Mouse (Mus musculus) embryonic facial prominence, embryonic 10.5 days (tissue): Measurements from ENCODE around the gene Ptafr. TPM values are rescaled to one million over a fixed set of nuclear protein-coding genes. Genes with fewer than 3 reads are reported as not detected.
A peak's percentile ranks its signal among the peaks of the same experiment; 100 is the strongest.

Source experiments
- DNase-seq: peaks from one replicate; pipeline ENCODE4 v3.0.0-alpha.2; 2017; ENCODE audit warnings: low spot score
- H3K27ac ChIP-seq: fragments of 300-500 bp; sonication (generic); replicated peaks from 2 replicates; pipeline ENCODE4 v1.5.1; 2016; ENCODE audit warnings: mild to moderate bottlenecking
- H3K27me3 ChIP-seq: fragments of 300-500 bp; sonication (generic); replicated peaks from 2 replicates; pipeline ENCODE4 v1.6.1; 2016; ENCODE audit warnings: low read depth, mild to moderate bottlenecking; ENCODE audit not compliant: poor library complexity, severe bottlenecking
- H3K36me3 ChIP-seq: fragments of 300-500 bp; sonication (generic); replicated peaks from 2 replicates; pipeline ENCODE4 v1.6.1; 2016; ENCODE audit warnings: mild to moderate bottlenecking, moderate library complexity
- H3K4me1 ChIP-seq: fragments of 300-500 bp; sonication (generic); 2 replicates; pipeline ENCODE4 v1.6.1; 2016
- H3K4me3 ChIP-seq: fragments of 300-500 bp; sonication (generic); 2 replicates; pipeline ENCODE4 v1.5.1; 2016; ENCODE audit warnings: mild to moderate bottlenecking, moderate library complexity
- H3K9me3 ChIP-seq: fragments of 300-500 bp; sonication (generic); 2 replicates; pipeline ENCODE4 v1.6.1; 2016; ENCODE audit warnings: mild to moderate bottlenecking
- WGBS: fragments of 180-500 bp; shearing (Covaris S2); methylation state at CpG from one replicate; pipeline ENCODE4 v1.1.7; 2016; 5-methylcytosine and 5-hydroxymethylcytosine counted together
- polyA plus RNA-seq: library from polyadenylated mRNA; unstranded; fragments of >200 nt; fragmentation: Nextera tagmentation; extraction: Ambion mirVana; gene quantifications from 2 replicates; pipeline ENCODE4 v1.2.1, GENCODE M21; 2016

The Ptafr gene
- 0.28 and 0.44 TPM in 2 replicates for polyA plus RNA-seq

- H3K27me3 ChIP-seq = no peaks in the 10 kb centered on the region
- WGBS = 34% methylated on average over 4 of the region's 4 CpGs
- H3K27ac ChIP-seq = peak within 1 kb of the TSS; percentile 46; the same call in 1 of the 2 replicates
- no peaks in the 10 kb centered on the region for H3K36me3 ChIP-seq
- H3K9me3 ChIP-seq = no peaks in the 10 kb centered on the region
- H3K4me3 ChIP-seq = no peak within 1 kb of the TSS
- peaks cover 11% of the 10 kb centered on the region for H3K4me1 ChIP-seq
- DNase-seq = no peak
Observed at GRCm38 (mm10) chr4:132563965-132564364, at the start of gene Ptafr. Ptafr (plus strand) TSS chr4:132564067.

- 0 out of 2 replicates have a peak, but pooled peaks cover 7% of the 10 kb centered on the region for H3K27me3 ChIP-seq
- peak overlapping the region; percentile 60 for H3K4me3 ChIP-seq
- H3K36me3 ChIP-seq = no peaks in the 10 kb centered on the region
- H3K4me1 ChIP-seq = peaks cover 21% of the 10 kb centered on the region
- peak; percentile 91 for DNase-seq
- no peaks in the 10 kb centered on the region for H3K9me3 ChIP-seq
- WGBS = 1% methylated on average over 21 of the region's 21 CpGs
- H3K27ac ChIP-seq = peak overlapping the region; percentile 63
Observed at GRCm38 (mm10) chr4:132514555-132515135, 49.2 kb upstream of the Ptafr start.

- Histone ChIP-seq H3K27me3 (0 out of 2 replicates have a peak, but pooled peaks cover 7% of the 10 kb centered on the region), H3K36me3 (no peaks in the 10 kb centered on the region), H3K9me3 (no peaks in the 10 kb centered on the region), H3K4me3 (peak overlapping the region; percentile 60), H3K27ac (peak overlapping the region; percentile 73), H3K4me1 (peaks cover 16% of the 10 kb centered on the region)
- peak; percentile 90 for DNase-seq
- 21% methylated on average over 22 of the region's 22 CpGs for WGBS
Observed at GRCm38 (mm10) chr4:132515369-132516155, 48.3 kb upstream of the Ptafr start.

GRCm38 (mm10) chr4:132518066-132518465 is 45.8 kb upstream of the Ptafr start:
- 85% methylated on average over 8 of the region's 8 CpGs for WGBS
- Histone ChIP-seq H3K27me3 (0 out of 2 replicates have a peak, but pooled peaks cover 7% of the 10 kb centered on the region), H3K36me3 (no peaks in the 10 kb centered on the region), H3K9me3 (no peaks in the 10 kb centered on the region), H3K4me3 (no peak overlapping the region), H3K27ac (no peak overlapping the region), H3K4me1 (peaks cover 14% of the 10 kb centered on the region)
- no peak for DNase-seq

- Histone ChIP-seq H3K36me3 (no peaks in the 10 kb centered on the region), H3K4me1 (peaks cover 8% of the 10 kb centered on the region), H3K27ac (no peak overlapping the region), H3K9me3 (no peaks in the 10 kb centered on the region), H3K27me3 (no peaks in the 10 kb centered on the region), H3K4me3 (no peak overlapping the region)
- WGBS = 91% methylated on average over 3 of the region's 3 CpGs
- no peak for DNase-seq
Observed at GRCm38 (mm10) chr4:132519188-132519587, 44.7 kb upstream of the Ptafr start.

- peaks cover 11% of the 10 kb centered on the region for H3K4me1 ChIP-seq
- WGBS = 20% methylated on average over 11 of the region's 11 CpGs
- DNase-seq = peak; percentile 31
Observed at GRCm38 (mm10) chr4:132524321-132524741, 39.5 kb upstream of the Ptafr start.

GRCm38 (mm10) chr4:132524808-132525207 is 39.1 kb upstream of the Ptafr start:
- Histone ChIP-seq H3K36me3 (peaks cover 15% of the 10 kb centered on the region), H3K9me3 (no peaks in the 10 kb centered on the region), H3K4me3 (no peak overlapping the region), H3K27ac (peak overlapping the region; percentile 44), H3K4me1 (peaks cover 11% of the 10 kb centered on the region), H3K27me3 (no peaks in the 10 kb centered on the region)
- 53% methylated on average over 6 of the region's 6 CpGs for WGBS
- no peak for DNase-seq

More at GRCm38 (mm10) chr4:132524321-132524741, 39.5 kb upstream of the Ptafr start:
- no peaks in the 10 kb centered on the region for H3K27me3 ChIP-seq
- H3K9me3 ChIP-seq = no peaks in the 10 kb centered on the region
- no peak overlapping the region for H3K4me3 ChIP-seq
- peaks cover 10% of the 10 kb centered on the region for H3K36me3 ChIP-seq
- H3K27ac ChIP-seq = peak overlapping the region; percentile 44

GRCm38 (mm10) chr4:132526678-132527077 is 37.2 kb upstream of the Ptafr start:
- no peak overlapping the region for H3K4me3 ChIP-seq
- no peaks in the 10 kb centered on the region for H3K9me3 ChIP-seq
- no peak for DNase-seq
- H3K27ac ChIP-seq = no peak overlapping the region
- 55% methylated on average over 2 of the region's 2 CpGs for WGBS
- peaks cover 33% of the 10 kb centered on the region for H3K36me3 ChIP-seq
- peaks cover 14% of the 10 kb centered on the region for H3K4me1 ChIP-seq
- H3K27me3 ChIP-seq = no peaks in the 10 kb centered on the region

- Histone ChIP-seq H3K27me3 (no peaks in the 10 kb centered on the region), H3K9me3 (no peaks in the 10 kb centered on the region), H3K4me1 (peaks cover 27% of the 10 kb centered on the region), H3K4me3 (no peak overlapping the region), H3K27ac (no peak overlapping the region), H3K36me3 (peaks cover 36% of the 10 kb centered on the region)
- WGBS = 93% methylated on average over 8 of the region's 8 CpGs
- DNase-seq = no peak
Observed at GRCm38 (mm10) chr4:132527917-132528522, 35.8 kb upstream of the Ptafr start.

- WGBS = 87% methylated on average over 4 of the region's 4 CpGs
- H3K27ac ChIP-seq = no peak overlapping the region
- H3K4me3 ChIP-seq = no peak overlapping the region
- peaks cover 32% of the 10 kb centered on the region for H3K4me1 ChIP-seq
- H3K9me3 ChIP-seq = no peaks in the 10 kb centered on the region
- no peaks in the 10 kb centered on the region for H3K27me3 ChIP-seq
- H3K36me3 ChIP-seq = peaks cover 36% of the 10 kb centered on the region
- DNase-seq = no peak
Observed at GRCm38 (mm10) chr4:132529344-132529743, 34.5 kb upstream of the Ptafr start.

- Histone ChIP-seq H3K27ac (no peak overlapping the region), H3K36me3 (peaks cover 36% of the 10 kb centered on the region), H3K4me1 (peaks cover 29% of the 10 kb centered on the region), H3K4me3 (no peak overlapping the region), H3K27me3 (no peaks in the 10 kb centered on the region), H3K9me3 (no peaks in the 10 kb centered on the region)
- DNase-seq = no peak
- 95% methylated on average over 20 of the region's 20 CpGs for WGBS
Observed at GRCm38 (mm10) chr4:132530033-132530804, 33.6 kb upstream of the Ptafr start.

- DNase-seq = no peak
- Histone ChIP-seq H3K9me3 (no peaks in the 10 kb centered on the region), H3K4me3 (peak overlapping the region; percentile 88), H3K4me1 (peaks cover 46% of the 10 kb centered on the region), H3K27me3 (no peaks in the 10 kb centered on the region), H3K27ac (peak overlapping the region; percentile 97), H3K36me3 (peaks cover 38% of the 10 kb centered on the region)
- WGBS = 42% methylated on average over 5 of the region's 5 CpGs
Observed at GRCm38 (mm10) chr4:132532496-132532895, 31.4 kb upstream of the Ptafr start.
